Mouse (Mus musculus): ENCODE measurements around the gene Nos3.

- TF ChIP-seq POLR2A (IDR thresholded peaks at IDR 0.05; ENCODE audit: low read depth, low read length) (no peak), CTCF (conservative IDR thresholded peaks at IDR 0.05; ENCODE audit: insufficient read depth, insufficient read length, low read depth, low read length) (no peak)
Observed at GRCm38 (mm10) chr5:24321711-24322682, 42.6 kb upstream of the Nos3 start.
